8 mouse cellular contexts compared by ENCODE assay signal in genomic region chr2:164442315-164443050, GRCm38 (mm10). TPM values are rescaled to one million over a fixed set of nuclear protein-coding genes. Genes with fewer than 3 reads are reported as not detected.
DNase-seq lines count a peak whose midpoint lies in the region; ATAC-seq lines count a peak whose summit lies in the region.

No protein-coding gene starts in this region.

- H3K4me3 ChIP-seq in forebrain, embryonic 16.5 days (replicated peaks; ENCODE audit: low read length) = peak overlapping the region; percentile 52
- peak overlapping the region; percentile 50 for H3K4me3 ChIP-seq in hindbrain, embryonic 12.5 days
- peak overlapping the region; percentile 56 for H3K4me3 ChIP-seq in liver, embryonic 12.5 days
- peak overlapping the region; percentile 44 for H3K4me3 ChIP-seq in neural tube, embryonic 14.5 days (ENCODE audit: low read depth, low read length)

- H3K27ac ChIP-seq in forebrain, embryonic 16.5 days (ENCODE audit: low read length) = no peak overlapping the region
- H3K27ac ChIP-seq in hindbrain, embryonic 12.5 days = no peak overlapping the region
- no peak overlapping the region for H3K27ac ChIP-seq in liver, embryonic 12.5 days
- H3K27ac ChIP-seq in neural tube, embryonic 14.5 days (ENCODE audit: low read depth, low read length) = no peak overlapping the region

- peak overlapping the region; percentile 92 for H3K4me2 ChIP-seq in forebrain, embryonic 16.5 days (ENCODE audit: low read length)
- H3K4me2 ChIP-seq in hindbrain, embryonic 12.5 days (replicated peaks) = peak overlapping the region; percentile 91
- H3K4me2 ChIP-seq in liver, embryonic 12.5 days = peak overlapping the region; percentile 57
- peak overlapping the region; percentile 95 for H3K4me2 ChIP-seq in neural tube, embryonic 14.5 days (ENCODE audit: low read depth, low read length)

- peak; percentile 68 for DNase-seq in urinary bladder, adult 2 months (ENCODE audit: low spot score)
- no peak for DNase-seq in urinary bladder, postnatal 4 days (ENCODE audit: low spot score in 2 of 2)
- no peak for DNase-seq in cerebellum, postnatal 4 days (ENCODE audit: low spot score in 2 of 2)
- DNase-seq in left cerebral cortex, adult 8-10 months (ENCODE audit: low spot score in 2 of 2) = no peak

- peaks cover 7% of the 10 kb centered on the region; the same call in 1 of the 2 replicates for H3K27me3 ChIP-seq in forebrain, embryonic 16.5 days (replicated peaks; ENCODE audit: control insufficient read depth, insufficient read depth, low read length)
- H3K27me3 ChIP-seq in hindbrain, embryonic 12.5 days = peaks cover 14% of the 10 kb centered on the region
- peaks cover 65% of the 10 kb centered on the region for H3K27me3 ChIP-seq in liver, embryonic 12.5 days (replicated peaks)
- H3K27me3 ChIP-seq in neural tube, embryonic 14.5 days (ENCODE audit: control insufficient read depth, insufficient read depth, low read length) = 0 out of 2 replicates have a peak, but pooled peaks cover 2% of the 10 kb centered on the region

- peaks cover 15% of the 10 kb centered on the region for H3K4me1 ChIP-seq in forebrain, embryonic 16.5 days (replicated peaks; ENCODE audit: control insufficient read depth, insufficient read depth, low read length)
- peaks cover 31% of the 10 kb centered on the region for H3K4me1 ChIP-seq in hindbrain, embryonic 12.5 days
- 0 out of 2 replicates have a peak, but pooled peaks cover 4% of the 10 kb centered on the region for H3K4me1 ChIP-seq in liver, embryonic 12.5 days
- H3K4me1 ChIP-seq in neural tube, embryonic 14.5 days (ENCODE audit: control insufficient read depth, insufficient read depth, low read length) = peaks cover 9% of the 10 kb centered on the region; the same call in 1 of the 2 replicates

- peak overlapping the region; percentile 63 for H3K9ac ChIP-seq in forebrain, embryonic 16.5 days (replicated peaks; ENCODE audit: low read depth, low read length)
- peak overlapping the region; percentile 68 for H3K9ac ChIP-seq in hindbrain, embryonic 12.5 days
- peak overlapping the region; percentile 62 for H3K9ac ChIP-seq in liver, embryonic 12.5 days
- peak overlapping the region; percentile 53 for H3K9ac ChIP-seq in neural tube, embryonic 14.5 days (replicated peaks; ENCODE audit: low read depth, low read length)

- ATAC-seq in forebrain, embryonic 16.5 days = peak; percentile 49
- ATAC-seq in hindbrain, embryonic 12.5 days (ENCODE audit: low FRiP score) = peak; percentile 32; the same call in 1 of the 2 replicates
- ATAC-seq in liver, embryonic 12.5 days = peak; percentile 16; the same call in 1 of the 2 replicates
- peak; percentile 44 for ATAC-seq in neural tube, embryonic 14.5 days (ENCODE audit: low read depth)

- no peaks in the 10 kb centered on the region for H3K9me3 ChIP-seq in forebrain, embryonic 16.5 days (ENCODE audit: control insufficient read depth, low read length)
- no peaks in the 10 kb centered on the region for H3K9me3 ChIP-seq in hindbrain, embryonic 12.5 days (replicated peaks)
- no peaks in the 10 kb centered on the region for H3K9me3 ChIP-seq in liver, embryonic 12.5 days (replicated peaks)
- no peaks in the 10 kb centered on the region for H3K9me3 ChIP-seq in neural tube, embryonic 14.5 days (ENCODE audit: control insufficient read depth, low read length)

- no peaks in the 10 kb centered on the region for H3K36me3 ChIP-seq in forebrain, embryonic 16.5 days (ENCODE audit: control insufficient read depth, insufficient read depth)
- no peaks in the 10 kb centered on the region for H3K36me3 ChIP-seq in hindbrain, embryonic 12.5 days
- no peaks in the 10 kb centered on the region for H3K36me3 ChIP-seq in liver, embryonic 12.5 days
- no peaks in the 10 kb centered on the region for H3K36me3 ChIP-seq in neural tube, embryonic 14.5 days (ENCODE audit: control insufficient read depth, insufficient read depth, low read length)

- 2% methylated on average over 29 of the region's 29 CpGs for WGBS in forebrain, embryonic 16.5 days
- 3% methylated on average over 29 of the region's 29 CpGs for WGBS in hindbrain, embryonic 12.5 days
- 5% methylated on average over 29 of the region's 29 CpGs for WGBS in liver, embryonic 12.5 days (ENCODE audit: insufficient replicate concordance)
- WGBS in neural tube, embryonic 14.5 days = 2% methylated on average over 29 of the region's 29 CpGs

RNA-seq across cellular contexts. Expression of gene Sdc4, which starts 1.2 kb away (rescaled TPM):
- 150 and 162 TPM in 2 replicates for polyA plus RNA-seq in urinary bladder, adult 2 months (2012; rRNA removed)
- 5.1 and 8.2 TPM in 2 replicates for polyA plus RNA-seq in forebrain, embryonic 16.5 days (2015; fragmentation: Nextera tagmentation; extraction: Ambion mirVana)
- polyA plus RNA-seq in hindbrain, embryonic 12.5 days (2016; fragmentation: Nextera tagmentation; extraction: Ambion mirVana) = 17.6 and 18.8 TPM in 2 replicates
- 31.3 and 31.8 TPM in 2 replicates for polyA plus RNA-seq in liver, embryonic 12.5 days (2016; fragmentation: Nextera tagmentation; extraction: Ambion mirVana)
- polyA plus RNA-seq in neural tube, embryonic 14.5 days (2014; fragmentation: Nextera tagmentation; extraction: Ambion mirVana) = 3.6 and 7.1 TPM in 2 replicates
- 100 to 1,000 TPM in 1 of 4 experiments, 10 to 100 TPM in 3; 81.2 to 117 (median 89.0) TPM for total RNA-seq in left cerebral cortex, adult 8-10 months (2022)

RNA-seq across cellular contexts. Expression of gene Sys1, which starts 14.3 kb away (rescaled TPM):
- 38.9 and 45.9 TPM in 2 replicates for polyA plus RNA-seq in urinary bladder, adult 2 months (2012; rRNA removed)
- 69.5 and 76.9 TPM in 2 replicates for polyA plus RNA-seq in forebrain, embryonic 16.5 days (2015; fragmentation: Nextera tagmentation; extraction: Ambion mirVana)
- 65.1 and 71.5 TPM in 2 replicates for polyA plus RNA-seq in hindbrain, embryonic 12.5 days (2016; fragmentation: Nextera tagmentation; extraction: Ambion mirVana)
- polyA plus RNA-seq in liver, embryonic 12.5 days (2016; fragmentation: Nextera tagmentation; extraction: Ambion mirVana) = 36.1 and 37.9 TPM in 2 replicates
- polyA plus RNA-seq in neural tube, embryonic 14.5 days (2014; fragmentation: Nextera tagmentation; extraction: Ambion mirVana) = 88.9 and 96.3 TPM in 2 replicates
- 10 to 100 TPM; 39.4 to 46.1 (median 40.6) TPM for total RNA-seq in left cerebral cortex, adult 8-10 months (2022)

RNA-seq across cellular contexts. Expression of gene Gm20458, which starts 18.3 kb away (rescaled TPM):
- polyA plus RNA-seq in urinary bladder, adult 2 months (2012; rRNA removed) = 3.0 and 4.4 TPM in 2 replicates
- polyA plus RNA-seq in forebrain, embryonic 16.5 days (2015; fragmentation: Nextera tagmentation; extraction: Ambion mirVana) = 9.8 and 11.4 TPM in 2 replicates
- 1.2 and 5.7 TPM in 2 replicates for polyA plus RNA-seq in hindbrain, embryonic 12.5 days (2016; fragmentation: Nextera tagmentation; extraction: Ambion mirVana)
- 4.7 and 5.2 TPM in 2 replicates for polyA plus RNA-seq in liver, embryonic 12.5 days (2016; fragmentation: Nextera tagmentation; extraction: Ambion mirVana)
- polyA plus RNA-seq in neural tube, embryonic 14.5 days (2014; fragmentation: Nextera tagmentation; extraction: Ambion mirVana) = 3.0 and 3.1 TPM in 2 replicates
- 10 to 100 TPM in 1 of 4 experiments, 1 to 10 TPM in 3; 4.4 to 15.6 (median 6.3) TPM for total RNA-seq in left cerebral cortex, adult 8-10 months (2022)

RNA-seq across cellular contexts. Expression of gene Trp53tg5, which starts 31.0 kb away (rescaled TPM):
- polyA plus RNA-seq in urinary bladder, adult 2 months (2012; rRNA removed) = not detected in 2 replicates
- polyA plus RNA-seq in forebrain, embryonic 16.5 days (2015; fragmentation: Nextera tagmentation; extraction: Ambion mirVana) = not detected in 2 replicates
- polyA plus RNA-seq in hindbrain, embryonic 12.5 days (2016; fragmentation: Nextera tagmentation; extraction: Ambion mirVana) = not detected in 2 replicates
- not detected in 2 replicates for polyA plus RNA-seq in liver, embryonic 12.5 days (2016; fragmentation: Nextera tagmentation; extraction: Ambion mirVana)
- not detected in 2 replicates for polyA plus RNA-seq in neural tube, embryonic 14.5 days (2014; fragmentation: Nextera tagmentation; extraction: Ambion mirVana)
- not detected for total RNA-seq in left cerebral cortex, adult 8-10 months (2022)

RNA-seq across cellular contexts. Expression of gene Matn4, which starts 37.5 kb away (rescaled TPM):
- 3.1 and 3.4 TPM in 2 replicates for polyA plus RNA-seq in urinary bladder, adult 2 months (2012; rRNA removed)
- 2.0 and 3.1 TPM in 2 replicates for polyA plus RNA-seq in forebrain, embryonic 16.5 days (2015; fragmentation: Nextera tagmentation; extraction: Ambion mirVana)
- polyA plus RNA-seq in hindbrain, embryonic 12.5 days (2016; fragmentation: Nextera tagmentation; extraction: Ambion mirVana) = 31.5 and 39.5 TPM in 2 replicates
- 0.28 and 0.41 TPM in 2 replicates for polyA plus RNA-seq in liver, embryonic 12.5 days (2016; fragmentation: Nextera tagmentation; extraction: Ambion mirVana)
- polyA plus RNA-seq in neural tube, embryonic 14.5 days (2014; fragmentation: Nextera tagmentation; extraction: Ambion mirVana) = 0.36 and 0.82 TPM in 2 replicates
- total RNA-seq in left cerebral cortex, adult 8-10 months (2022) = 10 to 100 TPM in 3 of 4 experiments, 1 to 10 TPM in 1; 9.9 to 12.0 (median 10.6) TPM
